Mouse (Mus musculus) bone marrow macrophage, adult 2 months (primary cell): ENCODE measurements at regions not wholly inside any gene's neighbourhood (a gene's known extent, or its start where the extent isn't known, plus 50 kb on each side); places are given as distances from the start of the nearest gene placed in this dataset.
"Not testable (repeated sequence)": the region's sequence is repeated elsewhere in the genome, so short reads cannot be mapped to it uniquely, and the experiment has no call there.

Experiments
- H3K27ac ChIP-seq: 2 replicates; pipeline ENCODE4 v1.5.1; 2012; ENCODE audit warnings: low read depth, low read length; ENCODE audit not compliant: insufficient read depth
- H3K4me1 ChIP-seq: 2 replicates; pipeline ENCODE4 v1.6.1; 2012; ENCODE audit warnings: low read length; ENCODE audit not compliant: control insufficient read depth, insufficient read depth
- H3K4me3 ChIP-seq: 2 replicates; pipeline ENCODE4 v1.5.1; 2012; ENCODE audit warnings: mild to moderate bottlenecking, low read length, moderate library complexity; ENCODE audit not compliant: insufficient read depth
- CTCF ChIP-seq: IDR thresholded peaks from 2 replicates; pipeline ENCODE4 v1.5.1; 2012; ENCODE audit warnings: low read depth, mild to moderate bottlenecking, low read length, moderate library complexity
- POLR2A ChIP-seq: IDR thresholded peaks from 2 replicates; pipeline ENCODE4 v1.6.1; 2012; ENCODE audit warnings: mild to moderate bottlenecking, low read depth, low read length, borderline replicate concordance

DNA sequence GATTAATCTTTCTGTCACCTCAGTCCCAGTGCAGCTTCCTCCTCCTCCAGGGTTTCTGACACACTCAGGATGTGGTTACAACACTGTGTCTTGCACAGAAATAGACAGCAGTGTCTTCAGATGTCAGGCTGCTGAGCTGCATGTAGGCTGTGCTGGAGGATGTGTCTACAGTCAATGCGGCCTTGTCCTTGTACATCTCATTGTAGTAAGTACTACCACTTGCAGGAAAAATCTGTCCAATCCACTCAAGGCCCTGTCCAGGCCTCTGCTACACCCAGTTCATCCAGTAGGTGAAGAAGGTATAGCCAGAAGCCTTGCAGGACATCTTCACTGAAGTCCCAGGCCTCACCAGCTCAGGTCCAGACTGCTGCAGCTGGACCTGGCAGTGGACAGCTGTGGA is 355.7 kb upstream of the Zfp386 start:
- Histone ChIP-seq H3K27ac (no peak overlapping the region), H3K4me1 (no peaks in the 10 kb centered on the region), H3K4me3 (no peak overlapping the region)
- TF ChIP-seq CTCF: no peak
- no peak for TF ChIP-seq POLR2A

DNA sequence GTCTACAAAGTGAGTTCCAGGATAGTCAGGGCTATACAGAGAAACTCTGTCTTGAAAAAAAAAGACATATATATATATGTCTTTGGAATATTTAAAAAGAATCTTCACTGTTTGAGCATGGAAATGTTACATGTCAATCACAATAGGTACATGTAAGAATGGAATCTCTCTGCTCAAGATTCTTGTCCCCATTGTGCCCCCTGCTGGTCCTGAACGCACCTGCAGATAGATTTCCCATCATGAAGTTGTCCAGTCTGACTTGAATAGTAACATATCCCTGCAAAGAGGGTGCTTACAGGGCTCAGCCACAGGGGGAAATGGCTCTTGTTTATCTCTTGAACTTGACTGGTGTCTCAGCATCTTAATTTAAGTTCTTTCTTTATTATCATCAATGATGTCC is 337.7 kb upstream of the Zfp386 start:
- not testable (repeated sequence) for H3K27ac ChIP-seq, H3K4me3 ChIP-seq, H3K4me1 ChIP-seq

DNA sequence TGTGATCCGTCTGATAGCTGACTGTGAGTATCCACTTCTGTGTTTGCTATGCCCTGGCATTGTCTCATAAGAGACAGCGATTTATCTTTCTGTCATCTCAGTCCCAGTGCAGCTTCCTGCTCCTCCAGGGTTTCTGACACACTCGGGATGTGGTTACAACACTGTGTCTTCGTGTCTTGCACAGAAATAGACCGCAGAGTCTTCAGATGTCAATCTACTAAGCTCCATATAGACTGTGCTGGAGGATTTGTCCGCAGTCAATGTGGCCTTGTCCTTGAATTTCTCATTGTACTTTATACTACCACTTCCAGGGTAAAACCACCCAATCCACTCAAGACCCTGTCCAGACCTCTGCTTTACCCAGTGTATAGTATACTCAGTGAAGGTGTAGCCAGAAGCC is 305.5 kb upstream of the Zfp386 start:
- not testable (repeated sequence) for H3K4me1 ChIP-seq

DNA sequence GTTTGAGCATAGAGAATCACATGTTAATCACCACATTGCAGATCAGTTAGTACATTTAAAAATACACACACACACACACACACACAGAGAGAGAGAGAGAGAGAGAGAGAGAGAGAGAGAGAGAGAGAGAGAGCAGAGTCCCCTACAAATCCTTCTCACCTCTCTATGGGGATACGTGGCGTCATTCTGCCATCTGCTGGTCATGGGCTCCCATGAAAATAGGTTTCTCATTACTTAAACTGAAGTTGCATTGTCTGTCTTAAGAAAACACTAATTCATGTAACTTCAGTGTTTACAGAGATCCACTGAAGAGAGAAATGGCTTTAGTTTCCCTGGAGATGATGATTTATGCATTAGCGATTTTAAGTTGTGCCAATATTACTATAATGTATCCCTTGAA is 297.9 kb upstream of the Zfp386 start:
- not testable (repeated sequence) for H3K27ac ChIP-seq, H3K4me1 ChIP-seq, H3K4me3 ChIP-seq

More for the DNA sequence above, 305.5 kb upstream of the Zfp386 start:
- H3K27ac ChIP-seq, H3K4me3 ChIP-seq: not testable (repeated sequence)

DNA sequence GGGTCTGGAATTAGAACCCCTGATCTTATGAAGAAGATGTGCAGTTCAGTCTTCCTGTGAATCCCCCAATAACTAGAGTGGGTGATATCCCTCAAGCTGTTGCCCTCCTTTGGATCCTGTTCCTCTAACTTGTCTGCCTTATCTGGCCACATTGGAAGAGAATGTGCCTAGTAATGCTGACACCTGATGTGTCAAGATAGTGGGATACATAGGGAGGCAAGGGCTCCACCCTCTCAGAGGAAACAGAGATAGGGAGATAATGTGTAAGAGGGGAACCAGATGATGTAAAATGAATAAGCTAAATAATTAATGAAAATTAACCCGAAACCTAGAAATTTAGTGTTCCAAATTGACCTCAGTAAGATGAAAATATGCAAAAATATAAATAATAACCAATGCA is 294.4 kb upstream of the Zfp386 start:
- not testable (repeated sequence) for H3K4me3 ChIP-seq

GRCm38 (mm10) chr12:115757526-115757925 is 290.0 kb upstream of the Zfp386 start:
- H3K27ac ChIP-seq, H3K4me1 ChIP-seq, H3K4me3 ChIP-seq: not testable (repeated sequence)

More for the DNA sequence above, 294.4 kb upstream of the Zfp386 start:
- not testable (repeated sequence) for H3K4me1 ChIP-seq, H3K27ac ChIP-seq

- H3K4me1 ChIP-seq, H3K4me3 ChIP-seq, H3K27ac ChIP-seq: not testable (repeated sequence)
Measured at GRCm38 (mm10) chr12:115759041-115759440, 288.5 kb upstream of the Zfp386 start.

- not testable (repeated sequence) for H3K4me1 ChIP-seq, H3K4me3 ChIP-seq, H3K27ac ChIP-seq
Measured at GRCm38 (mm10) chr12:115761766-115762165, 285.8 kb upstream of the Zfp386 start.

- H3K4me1 ChIP-seq, H3K4me3 ChIP-seq, H3K27ac ChIP-seq: not testable (repeated sequence)
Measured at GRCm38 (mm10) chr12:115764939-115765479, 282.5 kb upstream of the Zfp386 start.

DNA sequence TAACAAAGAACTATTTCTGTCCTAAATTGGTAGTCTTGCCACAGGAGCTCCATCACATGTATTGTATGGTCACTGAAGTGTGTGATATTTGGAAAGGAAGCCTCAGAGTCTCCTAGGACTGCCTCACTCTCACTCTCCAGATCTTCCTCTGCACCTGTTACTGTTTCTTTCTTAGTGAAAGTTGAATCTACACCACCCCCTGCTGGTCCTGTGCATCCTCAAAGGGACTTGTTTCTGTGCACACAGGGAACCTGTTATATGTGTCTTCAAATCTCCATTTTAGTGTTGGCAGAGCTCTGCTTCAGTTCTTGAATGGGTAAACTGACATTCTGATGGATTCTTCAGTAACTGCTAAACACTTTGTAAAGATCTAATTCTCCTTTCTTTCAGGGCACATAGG is 276.3 kb upstream of the Zfp386 start:
- not testable (repeated sequence) for H3K4me1 ChIP-seq, H3K4me3 ChIP-seq, H3K27ac ChIP-seq

DNA sequence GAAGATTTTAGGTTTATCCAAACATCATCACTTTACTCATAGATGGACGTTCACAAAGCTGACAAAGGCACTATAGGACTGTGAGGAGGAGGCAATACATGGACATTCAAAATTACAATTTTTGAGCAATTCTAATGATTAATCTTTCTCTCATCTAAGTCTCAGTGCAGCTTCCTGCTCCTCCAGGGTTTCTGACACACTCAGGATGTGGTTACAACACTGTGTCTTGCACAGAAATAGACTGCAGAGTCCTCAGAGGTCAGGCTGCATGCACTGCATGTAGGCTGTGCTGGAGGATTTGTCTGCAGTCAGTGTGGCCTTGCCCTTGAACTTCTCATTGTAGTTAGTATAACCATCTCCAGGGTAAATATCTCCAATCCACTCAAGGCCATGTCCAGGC is 257.2 kb upstream of the Zfp386 start:
- not testable (repeated sequence) for H3K4me1 ChIP-seq, H3K4me3 ChIP-seq, H3K27ac ChIP-seq

DNA sequence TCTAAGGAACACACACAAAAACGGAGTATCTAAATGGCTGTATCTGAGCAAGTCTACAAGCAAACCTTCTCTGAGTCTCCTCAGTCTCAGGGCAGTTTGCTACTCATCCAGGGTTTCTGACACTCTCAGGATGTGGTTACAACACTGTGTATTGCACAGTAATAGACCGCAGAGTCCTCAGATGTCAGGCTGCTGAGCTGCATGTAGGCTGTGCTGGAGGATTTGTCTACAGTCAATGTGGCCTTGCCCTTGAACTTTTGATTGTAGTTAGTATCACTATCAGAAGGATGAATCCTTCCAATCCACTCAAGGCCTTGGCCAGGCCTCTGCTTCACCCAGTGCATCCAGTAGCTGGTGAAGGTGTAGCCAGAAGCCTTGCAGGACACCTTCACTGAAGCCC is 245.0 kb upstream of the Zfp386 start:
- not testable (repeated sequence) for H3K4me1 ChIP-seq, H3K4me3 ChIP-seq, H3K27ac ChIP-seq

- H3K4me3 ChIP-seq, H3K4me1 ChIP-seq, H3K27ac ChIP-seq: not testable (repeated sequence)
Measured at GRCm38 (mm10) chr12:115803675-115804074, 243.8 kb upstream of the Zfp386 start.
